Mouse (Mus musculus): Measurements from ENCODE around the gene Agbl4. TPM values are rescaled to one million over a fixed set of nuclear protein-coding genes. Genes with fewer than 3 reads are reported as not detected.

The Agbl4 gene
- polyA plus RNA-seq, 1 experiment from 2014 or later: 0.35 TPM

- ATAC-seq (ENCODE audit: insufficient number of reproducible peaks, insufficient read depth, low FRiP score, low TSS enrichment): no peak
- Histone ChIP-seq H3K4me3 (no peak overlapping the region), H3K4me1 (peaks cover 6% of the 10 kb centered on the region; the same call in 1 of the 2 replicates), H3K9ac (no peak overlapping the region), H3K4me2 (replicated peaks) (no peak overlapping the region), H3K27me3 (no peaks in the 10 kb centered on the region), H3K27ac (no peak overlapping the region), H3K9me3 (no peaks in the 10 kb centered on the region), H3K36me3 (no peaks in the 10 kb centered on the region)
- WGBS: 34% methylated on average over 4 of the region's 4 CpGs
Observed at GRCm38 (mm10) chr4:111356584-111357115, 959.2 kb downstream of the Agbl4 start.

GRCm38 (mm10) chr4:111357176-111357575 lies 959.7 kb downstream of the Agbl4 start:
- Histone ChIP-seq H3K4me3 (no peak overlapping the region), H3K4me1 (peaks cover 6% of the 10 kb centered on the region; the same call in 1 of the 2 replicates), H3K36me3 (no peaks in the 10 kb centered on the region), H3K27me3 (no peaks in the 10 kb centered on the region), H3K9me3 (no peaks in the 10 kb centered on the region), H3K4me2 (replicated peaks) (no peak overlapping the region), H3K27ac (no peak overlapping the region), H3K9ac (no peak overlapping the region)
- 61% methylated on average over 3 of the region's 3 CpGs for WGBS
- ATAC-seq (ENCODE audit: insufficient number of reproducible peaks, insufficient read depth, low FRiP score, low TSS enrichment): no peak

- no peaks in the 10 kb centered on the region for H3K4me1 ChIP-seq
- no peaks in the 10 kb centered on the region for H3K36me3 ChIP-seq
- H3K27ac ChIP-seq: no peak overlapping the region
- H3K27me3 ChIP-seq: no peaks in the 10 kb centered on the region
- H3K9me3 ChIP-seq: no peaks in the 10 kb centered on the region
- no peak overlapping the region for H3K4me3 ChIP-seq
- H3K9ac ChIP-seq: no peak overlapping the region
- 63% methylated on average over 2 of the region's 2 CpGs for WGBS
- ATAC-seq (ENCODE audit: insufficient number of reproducible peaks, insufficient read depth, low FRiP score, low TSS enrichment): no peak
- no peak overlapping the region for H3K4me2 ChIP-seq (replicated peaks)
Observed at GRCm38 (mm10) chr4:111364199-111364598, 966.7 kb downstream of the Agbl4 start.

- no peak overlapping the region for H3K4me3 ChIP-seq
- H3K27me3 ChIP-seq: no peaks in the 10 kb centered on the region
- ATAC-seq (ENCODE audit: insufficient number of reproducible peaks, insufficient read depth, low FRiP score, low TSS enrichment): no peak
- no peaks in the 10 kb centered on the region for H3K36me3 ChIP-seq
- H3K27ac ChIP-seq: no peak overlapping the region
- H3K4me2 ChIP-seq (replicated peaks): no peak overlapping the region
- no peak overlapping the region for H3K9ac ChIP-seq
- H3K4me1 ChIP-seq: no peaks in the 10 kb centered on the region
- whole genome bisulfite sequencing: 77% methylated on average over 2 of the region's 2 CpGs
- H3K9me3 ChIP-seq: no peaks in the 10 kb centered on the region
Observed at GRCm38 (mm10) chr4:111367771-111368170, 970.3 kb downstream of the Agbl4 start.

- H3K36me3 ChIP-seq: no peaks in the 10 kb centered on the region
- no peak overlapping the region for H3K27ac ChIP-seq
- H3K27me3 ChIP-seq: no peaks in the 10 kb centered on the region
- H3K9me3 ChIP-seq: no peaks in the 10 kb centered on the region
- no peak overlapping the region for H3K4me2 ChIP-seq (replicated peaks)
- no peak overlapping the region for H3K4me3 ChIP-seq
- H3K9ac ChIP-seq: no peak overlapping the region
- no peaks in the 10 kb centered on the region for H3K4me1 ChIP-seq
- no peak for ATAC-seq (ENCODE audit: insufficient number of reproducible peaks, insufficient read depth, low FRiP score, low TSS enrichment)
Observed at GRCm38 (mm10) chr4:111377159-111377558, 979.7 kb downstream of the Agbl4 start.

GRCm38 (mm10) chr4:111378071-111378470 lies 980.6 kb downstream of the Agbl4 start:
- Histone ChIP-seq H3K27me3 (no peaks in the 10 kb centered on the region), H3K9ac (no peak overlapping the region), H3K36me3 (no peaks in the 10 kb centered on the region), H3K4me1 (no peaks in the 10 kb centered on the region), H3K4me3 (no peak overlapping the region), H3K4me2 (replicated peaks) (no peak overlapping the region), H3K27ac (no peak overlapping the region), H3K9me3 (no peaks in the 10 kb centered on the region)
- WGBS: 92% methylated on average over 3 of the region's 3 CpGs
- no peak for ATAC-seq (ENCODE audit: insufficient number of reproducible peaks, insufficient read depth, low FRiP score, low TSS enrichment)

- Histone ChIP-seq H3K4me3 (no peak overlapping the region), H3K4me2 (replicated peaks) (no peak overlapping the region), H3K27me3 (no peaks in the 10 kb centered on the region), H3K4me1 (no peaks in the 10 kb centered on the region), H3K27ac (no peak overlapping the region), H3K36me3 (no peaks in the 10 kb centered on the region), H3K9me3 (no peaks in the 10 kb centered on the region), H3K9ac (no peak overlapping the region)
- ATAC-seq (ENCODE audit: insufficient number of reproducible peaks, insufficient read depth, low FRiP score, low TSS enrichment): no peak
- WGBS: 66% methylated on average over 2 of the region's 2 CpGs
Observed at GRCm38 (mm10) chr4:111383101-111383500, 985.6 kb downstream of the Agbl4 start.

- Histone ChIP-seq H3K36me3 (no peaks in the 10 kb centered on the region), H3K4me2 (replicated peaks) (no peak overlapping the region), H3K4me3 (no peak overlapping the region), H3K27me3 (no peaks in the 10 kb centered on the region), H3K9me3 (no peaks in the 10 kb centered on the region), H3K27ac (no peak overlapping the region), H3K4me1 (no peaks in the 10 kb centered on the region), H3K9ac (no peak overlapping the region)
- no peak for ATAC-seq (ENCODE audit: insufficient number of reproducible peaks, insufficient read depth, low FRiP score, low TSS enrichment)
Observed at GRCm38 (mm10) chr4:111390736-111391135, 993.3 kb downstream of the Agbl4 start.

- Histone ChIP-seq H3K4me3 (no peak overlapping the region), H3K9me3 (no peaks in the 10 kb centered on the region), H3K4me2 (replicated peaks) (no peak overlapping the region), H3K4me1 (no peaks in the 10 kb centered on the region), H3K27me3 (no peaks in the 10 kb centered on the region), H3K36me3 (no peaks in the 10 kb centered on the region), H3K9ac (no peak overlapping the region), H3K27ac (no peak overlapping the region)
- no peak for ATAC-seq (ENCODE audit: insufficient number of reproducible peaks, insufficient read depth, low FRiP score, low TSS enrichment)
Observed at GRCm38 (mm10) chr4:111399784-111400183, 1002.3 kb downstream of the Agbl4 start.

GRCm38 (mm10) chr4:111400676-111401075 lies 1003.2 kb downstream of the Agbl4 start:
- Histone ChIP-seq H3K27ac (no peak overlapping the region), H3K4me3 (no peak overlapping the region), H3K4me2 (replicated peaks) (no peak overlapping the region), H3K36me3 (no peaks in the 10 kb centered on the region), H3K4me1 (no peaks in the 10 kb centered on the region), H3K9me3 (no peaks in the 10 kb centered on the region), H3K9ac (no peak overlapping the region), H3K27me3 (no peaks in the 10 kb centered on the region)
- WGBS: 70% methylated on average over 2 of the region's 2 CpGs
- ATAC-seq (ENCODE audit: insufficient number of reproducible peaks, insufficient read depth, low FRiP score, low TSS enrichment): no peak

GRCm38 (mm10) chr4:111403243-111403642 lies 1005.8 kb downstream of the Agbl4 start:
- Histone ChIP-seq H3K4me2 (replicated peaks) (no peak overlapping the region), H3K4me3 (no peak overlapping the region), H3K9ac (no peak overlapping the region), H3K27me3 (no peaks in the 10 kb centered on the region), H3K27ac (no peak overlapping the region), H3K36me3 (no peaks in the 10 kb centered on the region), H3K4me1 (no peaks in the 10 kb centered on the region), H3K9me3 (no peaks in the 10 kb centered on the region)
- 27% methylated on average over 1 of the region's 1 CpGs for WGBS
- no peak for ATAC-seq (ENCODE audit: insufficient number of reproducible peaks, insufficient read depth, low FRiP score, low TSS enrichment)

- Histone ChIP-seq H3K27me3 (no peaks in the 10 kb centered on the region), H3K4me3 (no peak overlapping the region), H3K27ac (no peak overlapping the region), H3K9me3 (no peaks in the 10 kb centered on the region), H3K4me2 (replicated peaks) (no peak overlapping the region), H3K9ac (no peak overlapping the region), H3K36me3 (no peaks in the 10 kb centered on the region), H3K4me1 (peaks cover 4% of the 10 kb centered on the region)
- no peak for ATAC-seq (ENCODE audit: insufficient number of reproducible peaks, insufficient read depth, low FRiP score, low TSS enrichment)
- 65% methylated on average over 4 of the region's 4 CpGs for WGBS
Observed at GRCm38 (mm10) chr4:111410731-111411130, 1013.3 kb downstream of the Agbl4 start.

GRCm38 (mm10) chr4:111414399-111414798 lies 1016.9 kb downstream of the Agbl4 start:
- peak overlapping the region; percentile 92 for H3K9ac ChIP-seq
- no peak for ATAC-seq (ENCODE audit: insufficient number of reproducible peaks, insufficient read depth, low FRiP score, low TSS enrichment)
- H3K4me3 ChIP-seq: peak overlapping the region; percentile 91
- peaks cover 14% of the 10 kb centered on the region for H3K36me3 ChIP-seq
- H3K27me3 ChIP-seq: no peaks in the 10 kb centered on the region
- peak overlapping the region; percentile 91 for H3K27ac ChIP-seq
- H3K4me1 ChIP-seq: peaks cover 18% of the 10 kb centered on the region
- H3K9me3 ChIP-seq: no peaks in the 10 kb centered on the region
- peak overlapping the region; percentile 87 for H3K4me2 ChIP-seq (replicated peaks)
- under 1% methylated on average over 6 of the region's 6 CpGs for WGBS
